Mouse (Mus musculus): ENCODE measurements around the gene Gapdh. TPM values are rescaled to one million over a fixed set of nuclear protein-coding genes. Genes with fewer than 3 reads are reported as not detected.

Gene Gapdh
- total RNA-seq, 1 experiment: 2,407 TPM

GRCm38 (mm10) chr6:125160854-125161760 is 5.2 kb downstream of the Gapdh start:
- H3K4me1 ChIP-seq (ENCODE audit: control insufficient read depth in 2 of 2, insufficient read depth in 2 of 2, low read length in 2 of 2, poor library complexity in 1 of 2): peaks cover 0 to 11% of the 10 kb centered on the region in 2 experiments; a peak in 2 of 4 replicates
- H3K9me3 ChIP-seq (ENCODE audit: control insufficient read depth, insufficient read depth, low read depth, low read length): no peaks in the 10 kb centered on the region
- TF ChIP-seq ZC3H11A (IDR thresholded peaks at IDR 0.05; ENCODE audit: borderline replicate concordance, low read depth, low read length) (no peak), ZNF384 (IDR thresholded peaks at IDR 0.05; ENCODE audit: low read depth, low read length) (no peak), CHD2 (IDR thresholded peaks at IDR 0.05; ENCODE audit: low read depth, low read length) (peak; percentile 55), HCFC1 (IDR thresholded peaks at IDR 0.05; ENCODE audit: borderline replicate concordance, insufficient read depth, low read length) (0 out of 2 replicates have a peak, but pooled peaks have one; percentile 56), MAFK (IDR thresholded peaks at IDR 0.05; ENCODE audit: insufficient read depth, low read depth, low read length) (no peak)
- peak overlapping the region; percentile 50 for H3K9ac ChIP-seq (ENCODE audit: insufficient read depth, low read depth, low read length, poor library complexity, severe bottlenecking)
- H3K27ac ChIP-seq (ENCODE audit: insufficient read depth, low read depth, low read length, poor library complexity, severe bottlenecking): peak overlapping the region; percentile 87
- peak overlapping the region in 1 of 2 experiments; percentile 0; a peak in 1 of 4 replicates for H3K4me3 ChIP-seq (ENCODE audit: insufficient read depth in 1 of 2, low read depth in 1 of 2, low read length in 2 of 2, poor library complexity in 1 of 2, severe bottlenecking in 1 of 2)
- peak; percentile 84 for DNase-seq (ENCODE audit: low read depth, low spot score)
- H3K36me3 ChIP-seq (ENCODE audit: control insufficient read depth, insufficient read depth, low read length, poor library complexity, severe bottlenecking): peaks cover 35% of the 10 kb centered on the region
- in situ Hi-C loops (cut with MboI; ENCODE audit: low sequenced_read_pairs in 2 of 2, unreplicated experiment in 2 of 2): no loop called here

GRCm38 (mm10) chr6:125160558-125160853 is 5.8 kb downstream of the Gapdh start:
- H3K9me3 ChIP-seq (ENCODE audit: control insufficient read depth, insufficient read depth, low read depth, low read length): no peaks in the 10 kb centered on the region
- H3K27ac ChIP-seq (ENCODE audit: insufficient read depth, low read depth, low read length, poor library complexity, severe bottlenecking): peak overlapping the region; percentile 87
- peak overlapping the region in 1 of 2 experiments; percentile 6; a peak in 2 of 4 replicates for H3K4me3 ChIP-seq (ENCODE audit: insufficient read depth in 1 of 2, low read depth in 1 of 2, low read length in 2 of 2, poor library complexity in 1 of 2, severe bottlenecking in 1 of 2)
- peak overlapping the region; percentile 50 for H3K9ac ChIP-seq (ENCODE audit: insufficient read depth, low read depth, low read length, poor library complexity, severe bottlenecking)
- TF ChIP-seq CHD2 (IDR thresholded peaks at IDR 0.05; ENCODE audit: low read depth, low read length) (no peak), ZC3H11A (IDR thresholded peaks at IDR 0.05; ENCODE audit: borderline replicate concordance, low read depth, low read length) (no peak)
- H3K36me3 ChIP-seq (ENCODE audit: control insufficient read depth, insufficient read depth, low read length, poor library complexity, severe bottlenecking): peaks cover 35% of the 10 kb centered on the region
- in situ Hi-C loops (cut with MboI; ENCODE audit: low sequenced_read_pairs in 2 of 2, unreplicated experiment in 2 of 2): no loop called here
- DNase-seq (ENCODE audit: low read depth, low spot score): no peak
- H3K4me1 ChIP-seq (ENCODE audit: control insufficient read depth in 2 of 2, insufficient read depth in 2 of 2, low read length in 2 of 2, poor library complexity in 1 of 2): peaks cover 0 to 11% of the 10 kb centered on the region in 2 experiments; a peak in 2 of 4 replicates

GRCm38 (mm10) chr6:125159773-125160557 is 6.3 kb downstream of the Gapdh start:
- TF ChIP-seq CHD2 (IDR thresholded peaks at IDR 0.05; ENCODE audit: low read depth, low read length): no peak
- TF ChIP-seq ZNF384 (IDR thresholded peaks at IDR 0.05; ENCODE audit: low read depth, low read length): no peak
- TF ChIP-seq MAFK (IDR thresholded peaks at IDR 0.05; ENCODE audit: insufficient read depth, low read depth, low read length): no peak
- no peak for TF ChIP-seq ZC3H11A (IDR thresholded peaks at IDR 0.05; ENCODE audit: borderline replicate concordance, low read depth, low read length)
- no peak for TF ChIP-seq HCFC1 (IDR thresholded peaks at IDR 0.05; ENCODE audit: borderline replicate concordance, insufficient read depth, low read length)
- H3K27ac ChIP-seq (ENCODE audit: insufficient read depth, low read depth, low read length, poor library complexity, severe bottlenecking): peak overlapping the region; percentile 87
- peak overlapping the region; percentile 50 for H3K9ac ChIP-seq (ENCODE audit: insufficient read depth, low read depth, low read length, poor library complexity, severe bottlenecking)
- H3K4me3 ChIP-seq (ENCODE audit: insufficient read depth in 1 of 2, low read depth in 1 of 2, low read length in 2 of 2, poor library complexity in 1 of 2, severe bottlenecking in 1 of 2): peak overlapping the region in 1 of 2 experiments; percentile 6; a peak in 2 of 4 replicates
- peaks cover 32% of the 10 kb centered on the region for H3K36me3 ChIP-seq (ENCODE audit: control insufficient read depth, insufficient read depth, low read length, poor library complexity, severe bottlenecking)
- H3K4me1 ChIP-seq (ENCODE audit: control insufficient read depth in 2 of 2, insufficient read depth in 2 of 2, low read length in 2 of 2, poor library complexity in 1 of 2): peaks cover 0 to 11% of the 10 kb centered on the region in 2 experiments; a peak in 2 of 4 replicates
- no peak for DNase-seq (ENCODE audit: low read depth, low spot score)
- no peaks in the 10 kb centered on the region for H3K9me3 ChIP-seq (ENCODE audit: control insufficient read depth, insufficient read depth, low read depth, low read length)
- in situ Hi-C loops (cut with MboI; ENCODE audit: low sequenced_read_pairs in 2 of 2, unreplicated experiment in 2 of 2): no loop called here

- peaks cover 0 to 11% of the 10 kb centered on the region in 2 experiments; a peak in 2 of 4 replicates for H3K4me1 ChIP-seq (ENCODE audit: control insufficient read depth in 2 of 2, insufficient read depth in 2 of 2, low read length in 2 of 2, poor library complexity in 1 of 2)
- H3K4me3 ChIP-seq (ENCODE audit: insufficient read depth in 1 of 2, low read depth in 1 of 2, low read length in 2 of 2, poor library complexity in 1 of 2, severe bottlenecking in 1 of 2): peak overlapping the region in 1 of 2 experiments; percentile 17; a peak in 1 of 4 replicates
- in situ Hi-C loops (cut with MboI; ENCODE audit: low sequenced_read_pairs in 2 of 2, unreplicated experiment in 2 of 2): no loop called here
- no peak for DNase-seq (ENCODE audit: low read depth, low spot score)
- H3K9me3 ChIP-seq (ENCODE audit: control insufficient read depth, insufficient read depth, low read depth, low read length): no peaks in the 10 kb centered on the region
- H3K36me3 ChIP-seq (ENCODE audit: control insufficient read depth, insufficient read depth, low read length, poor library complexity, severe bottlenecking): peaks cover 22% of the 10 kb centered on the region
- peak overlapping the region; percentile 9; the same call in 1 of the 2 replicates for H3K9ac ChIP-seq (ENCODE audit: insufficient read depth, low read depth, low read length, poor library complexity, severe bottlenecking)
- H3K27ac ChIP-seq (ENCODE audit: insufficient read depth, low read depth, low read length, poor library complexity, severe bottlenecking): peak overlapping the region; percentile 8; the same call in 1 of the 2 replicates
- TF ChIP-seq MAFK (IDR thresholded peaks at IDR 0.05; ENCODE audit: insufficient read depth, low read depth, low read length) (no peak), HCFC1 (IDR thresholded peaks at IDR 0.05; ENCODE audit: borderline replicate concordance, insufficient read depth, low read length) (no peak), CHD2 (IDR thresholded peaks at IDR 0.05; ENCODE audit: low read depth, low read length) (no peak), ZNF384 (IDR thresholded peaks at IDR 0.05; ENCODE audit: low read depth, low read length) (no peak), ZC3H11A (IDR thresholded peaks at IDR 0.05; ENCODE audit: borderline replicate concordance, low read depth, low read length) (no peak)
Observed at GRCm38 (mm10) chr6:125158944-125159492, 7.2 kb downstream of the Gapdh start.
